Mouse (Mus musculus): ENCODE results near the gene 1810055G02Rik.

1810055G02Rik gene

GRCm38 (mm10) chr19:3695006-3695405 is 13.1 kb upstream of the 1810055G02Rik start:
- no peak for DNase-seq (ENCODE audit: low spot score in 2 of 2)

- DNase-seq (ENCODE audit: low spot score in 2 of 2) = no peak
Measured at GRCm38 (mm10) chr19:3695471-3695870, 12.6 kb upstream of the 1810055G02Rik start.

GRCm38 (mm10) chr19:3695976-3696375 is 12.1 kb upstream of the 1810055G02Rik start:
- DNase-seq (ENCODE audit: low spot score in 2 of 2) = no peak

- DNase-seq (ENCODE audit: low spot score in 2 of 2) = no peak
Measured at GRCm38 (mm10) chr19:3698035-3698434, 10.1 kb upstream of the 1810055G02Rik start.

- peak; percentile 70 to 81 for DNase-seq (ENCODE audit: low spot score in 2 of 2)
Measured at GRCm38 (mm10) chr19:3699508-3700438, 8.3 kb upstream of the 1810055G02Rik start.

- DNase-seq (ENCODE audit: low spot score in 2 of 2) = no peak
Measured at GRCm38 (mm10) chr19:3702460-3702859, 5.6 kb upstream of the 1810055G02Rik start.

- no peak for DNase-seq (ENCODE audit: low spot score in 2 of 2)
Measured at GRCm38 (mm10) chr19:3706258-3706657, 1.8 kb upstream of the 1810055G02Rik start.

- no peak for DNase-seq (ENCODE audit: low spot score in 2 of 2)
Measured at GRCm38 (mm10) chr19:3707553-3707952, 540 bp upstream of the 1810055G02Rik start.

GRCm38 (mm10) chr19:3709013-3709787 is 1.1 kb downstream of the 1810055G02Rik start:
- no peak for DNase-seq (ENCODE audit: low spot score in 2 of 2)

- DNase-seq (ENCODE audit: low spot score in 2 of 2) = no peak
Measured at GRCm38 (mm10) chr19:3710436-3710835, 2.3 kb downstream of the 1810055G02Rik start.

GRCm38 (mm10) chr19:3714381-3714780 is 6.3 kb downstream of the 1810055G02Rik start:
- DNase-seq (ENCODE audit: low spot score in 2 of 2) = no peak

GRCm38 (mm10) chr19:3718481-3719361 is 10.6 kb downstream of the 1810055G02Rik start:
- peak; percentile 58 to 67 for DNase-seq (ENCODE audit: low spot score in 2 of 2)

GRCm38 (mm10) chr19:3719362-3719891 is 11.3 kb downstream of the 1810055G02Rik start:
- DNase-seq (ENCODE audit: low spot score in 2 of 2) = peak; percentile 53 to 64

GRCm38 (mm10) chr19:3723170-3723569 is 15.1 kb downstream of the 1810055G02Rik start:
- DNase-seq (ENCODE audit: low spot score in 2 of 2) = no peak

GRCm38 (mm10) chr19:3723904-3724303 is 15.8 kb downstream of the 1810055G02Rik start:
- DNase-seq (ENCODE audit: low spot score in 2 of 2) = no peak

- DNase-seq (ENCODE audit: low spot score in 2 of 2) = peak; percentile 66 to 77
Measured at GRCm38 (mm10) chr19:3724779-3725178, 16.7 kb downstream of the 1810055G02Rik start.

- DNase-seq (ENCODE audit: low spot score in 2 of 2) = no peak
Measured at GRCm38 (mm10) chr19:3728901-3729300, 20.8 kb downstream of the 1810055G02Rik start.

- no peak for DNase-seq (ENCODE audit: low spot score in 2 of 2)
Measured at GRCm38 (mm10) chr19:3730781-3731646, 22.9 kb downstream of the 1810055G02Rik start.

- DNase-seq (ENCODE audit: low spot score in 2 of 2) = no peak
Measured at GRCm38 (mm10) chr19:3736001-3736400, 27.9 kb downstream of the 1810055G02Rik start.

- DNase-seq (ENCODE audit: low spot score in 2 of 2) = no peak
Measured at GRCm38 (mm10) chr19:3739650-3740049, 31.6 kb downstream of the 1810055G02Rik start.

All from heart, adult 9 months (tissue).